Mouse (Mus musculus) G1E (cell line): Measurements from ENCODE around the gene Mfge8.

Experiments
- CTCF ChIP-seq: IDR thresholded peaks from 2 replicates; pipeline ENCODE4 v1.5.1; 2012; ENCODE audit warnings: low read depth, low read length, inconsistent platforms, mixed read lengths
- GATA1 ChIP-seq: IDR thresholded peaks from 2 replicates; pipeline ENCODE4 v1.6.1; 2012; ENCODE audit warnings: borderline replicate concordance, low read length, inconsistent platforms, mixed read lengths
- GATA2 ChIP-seq: IDR thresholded peaks from 2 replicates; pipeline ENCODE4 v1.6.1; 2012; ENCODE audit warnings: low read depth, low read length, inconsistent platforms, borderline replicate concordance
- POLR2AphosphoS5 ChIP-seq: IDR thresholded peaks from 2 replicates; pipeline ENCODE4 v1.6.1; 2012; ENCODE audit warnings: low read depth, low read length, inconsistent platforms; ENCODE audit not compliant: insufficient replicate concordance
- TAL1 ChIP-seq: conservative IDR thresholded peaks from 2 replicates; pipeline ENCODE4 v1.6.1; 2012; ENCODE audit warnings: low read depth, low read length, inconsistent platforms, mixed read lengths

- TF ChIP-seq CTCF: no peak
- TF ChIP-seq POLR2AphosphoS5: no peak
- TF ChIP-seq GATA1: no peak
- no peak for TF ChIP-seq TAL1
- no peak for TF ChIP-seq GATA2
Measured at GRCm38 (mm10) chr7:79147011-79147837, 1.6 kb downstream of the Mfge8 start.
